Mouse (Mus musculus) thymus, adult 18-20 months (tissue): Measurements from ENCODE around the gene Gfer.

Experiments
- DNase-seq, 2 experiments: peaks; one replicate each; pipeline ENCODE4 v3.0.0; 2022; ENCODE audit warnings: mixed read lengths in 2 of 2

Gfer gene

DNA sequence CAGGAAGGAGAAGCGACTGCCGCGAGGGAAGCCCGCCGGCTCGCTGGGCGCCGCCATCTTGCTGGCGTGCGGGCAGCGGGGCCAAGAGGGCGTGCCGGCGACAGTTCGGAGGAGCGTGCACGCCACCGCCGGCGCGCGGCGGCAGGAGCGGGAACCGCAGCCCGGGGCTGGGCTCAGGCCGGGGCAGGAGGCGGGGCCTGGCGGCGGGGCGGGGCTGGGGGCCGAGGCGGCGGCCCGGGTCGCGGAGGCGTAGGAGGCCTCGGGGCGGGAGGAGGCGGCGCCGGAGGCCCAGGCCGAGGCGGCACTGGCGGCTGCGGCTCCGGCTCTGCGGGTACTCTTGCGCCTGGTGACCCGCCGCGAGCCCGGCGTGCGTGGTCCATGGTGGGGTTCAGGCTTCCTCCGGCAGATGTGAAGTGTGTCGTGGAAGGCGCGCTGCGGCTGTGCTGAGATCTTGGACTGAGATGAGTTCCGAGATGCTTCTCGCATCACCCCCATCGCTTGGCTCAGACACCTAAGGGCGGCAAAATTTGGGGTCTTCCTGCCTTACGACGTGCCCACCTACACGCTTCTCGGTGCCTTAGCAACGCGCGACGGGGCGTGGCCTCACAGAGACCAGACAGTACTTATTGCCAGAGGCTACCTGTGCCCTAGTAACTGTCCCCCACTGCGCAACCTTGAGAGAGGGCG lies at the start of gene Gfer, which contains the start of gene Noxo1:
Gene Gfer, minus strand, starts transcription at position 146 of the 687 bp plus-strand sequence.
Gene Noxo1, plus strand, starts transcription at position 224 of the 687 bp plus-strand sequence.
- DNase-seq = peak; percentile 75 to 77

DNA sequence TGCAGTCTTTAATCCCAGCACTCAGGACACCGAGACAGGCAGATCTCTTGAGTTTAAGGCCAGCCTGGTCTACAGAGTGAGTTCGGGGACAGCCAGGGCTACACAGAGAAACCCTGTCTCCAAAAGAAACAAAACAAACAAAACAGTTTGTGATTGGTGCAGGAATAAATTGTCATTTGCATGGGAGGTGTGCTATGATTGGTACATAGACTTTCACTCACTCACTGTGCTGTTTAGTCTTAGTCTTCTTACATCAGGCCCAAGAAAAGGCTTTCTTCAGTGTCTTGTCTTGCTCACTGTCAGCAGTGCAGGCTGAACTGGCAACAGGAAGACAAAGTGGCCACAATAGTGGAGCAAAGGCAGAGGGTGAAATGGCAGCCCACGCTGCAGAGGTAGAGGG lies 48.4 kb upstream of the Gfer start:
- DNase-seq = no peak

DNA sequence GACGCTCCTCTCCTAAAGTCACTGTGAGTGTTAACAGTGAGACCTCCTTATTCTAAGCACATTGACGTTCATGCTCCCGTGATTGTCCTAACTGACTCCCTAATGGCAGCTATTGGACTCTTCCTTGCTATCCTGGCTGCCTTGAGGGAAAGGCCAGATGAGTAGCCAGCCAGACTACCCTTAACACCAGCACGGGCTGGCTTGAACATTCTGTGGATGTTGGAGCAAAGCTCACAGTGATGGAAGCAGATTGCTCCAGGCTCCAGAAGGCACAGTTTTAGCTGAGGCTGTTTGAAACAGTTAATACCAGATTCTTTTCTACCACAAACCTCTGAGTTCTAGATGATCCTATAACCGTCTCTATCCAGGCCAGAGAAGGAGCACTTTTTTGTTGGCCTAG lies 47.9 kb upstream of the Gfer start:
- no peak for DNase-seq

DNA sequence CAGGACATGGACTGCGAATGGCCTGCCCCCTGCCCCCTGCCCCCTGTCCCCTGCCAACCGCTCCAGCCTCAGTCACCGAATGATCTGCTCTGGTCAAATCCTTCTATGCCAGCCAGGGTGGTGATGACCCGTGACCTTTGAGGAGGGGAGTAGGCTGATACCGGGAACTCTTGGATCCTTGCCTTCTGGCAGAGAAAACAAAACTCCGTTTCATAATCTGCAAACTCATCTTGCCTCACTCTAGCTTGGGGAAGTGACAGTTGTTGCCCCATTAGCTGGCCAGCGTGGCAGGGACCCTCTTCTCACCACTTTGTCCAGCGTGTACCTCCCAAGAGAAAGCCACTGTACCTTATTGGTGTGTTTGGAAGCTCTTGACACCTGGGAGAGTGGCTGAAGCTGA lies 46.4 kb upstream of the Gfer start:
- DNase-seq = no peak

DNA sequence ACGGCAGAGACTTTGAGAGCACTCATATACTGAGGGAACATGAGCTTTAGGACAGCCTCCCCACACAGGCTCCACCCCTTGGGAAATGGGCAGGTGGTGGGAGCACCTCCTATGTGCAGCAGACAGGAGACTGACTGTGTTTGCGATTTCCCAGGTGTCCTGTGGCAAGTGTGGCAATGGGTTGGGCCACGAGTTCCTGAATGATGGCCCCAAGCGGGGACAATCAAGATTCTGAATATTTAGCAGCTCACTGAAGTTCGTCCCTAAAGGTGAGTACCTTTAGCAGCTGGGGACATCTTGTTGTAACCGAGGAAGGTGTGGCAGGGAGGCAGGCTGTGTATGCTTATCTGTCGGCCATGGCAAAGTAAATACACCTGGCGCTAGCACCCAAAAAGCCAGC lies 44.0 kb upstream of the Gfer start:
- DNase-seq = no peak

DNA sequence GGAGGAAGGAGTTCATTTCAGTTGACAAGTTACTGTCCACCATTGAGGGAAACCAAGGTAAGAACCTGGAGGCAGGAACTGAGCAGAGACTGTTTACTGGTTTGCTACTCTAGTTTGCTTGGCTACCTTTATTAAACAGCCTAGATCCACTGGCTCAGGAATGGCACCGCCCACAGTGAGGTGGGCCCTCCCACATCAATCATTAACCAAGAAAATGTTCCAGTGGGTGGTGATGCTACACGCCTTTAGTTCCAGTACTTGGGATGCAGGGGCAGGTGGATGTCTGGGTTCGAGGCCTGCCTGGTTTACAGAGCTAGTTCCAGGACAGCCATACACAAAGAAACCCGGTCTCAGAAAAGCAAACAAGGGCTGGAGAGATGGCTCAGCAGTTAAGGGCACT lies 42.3 kb upstream of the Gfer start:
- no peak for DNase-seq

DNA sequence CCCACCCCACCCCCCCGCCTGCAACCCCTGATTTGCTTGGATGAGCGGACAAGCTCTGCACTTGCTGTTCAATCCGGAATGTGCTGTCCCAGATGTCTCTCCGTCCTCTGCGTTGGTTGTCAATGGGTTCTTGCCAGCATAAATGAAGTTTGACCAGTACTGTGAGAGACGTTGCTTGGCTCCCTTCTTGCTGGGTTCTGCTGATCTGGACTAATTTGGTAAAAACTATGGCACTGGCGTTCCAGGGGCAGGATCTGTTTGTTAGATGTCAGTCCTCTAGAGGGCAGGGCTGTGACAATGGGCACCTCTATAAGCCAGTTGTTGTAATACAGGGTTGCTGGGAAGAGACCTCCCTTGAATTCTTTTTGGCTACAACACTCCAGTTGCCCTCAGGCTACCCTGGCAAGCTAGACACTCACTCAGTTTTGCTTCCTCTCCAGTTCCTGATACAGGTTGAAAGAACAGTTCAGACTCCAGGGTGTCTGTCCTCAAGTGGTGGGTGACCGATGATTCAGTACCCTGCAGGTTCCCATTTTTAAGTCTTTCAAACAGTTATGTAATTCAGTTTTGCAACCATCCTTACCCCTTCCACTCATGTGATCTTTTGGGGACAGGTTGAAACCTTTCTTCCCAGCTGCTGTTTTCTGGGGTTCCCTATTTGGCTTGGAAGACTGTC lies 41.3 kb upstream of the Gfer start:
- no peak for DNase-seq

DNA sequence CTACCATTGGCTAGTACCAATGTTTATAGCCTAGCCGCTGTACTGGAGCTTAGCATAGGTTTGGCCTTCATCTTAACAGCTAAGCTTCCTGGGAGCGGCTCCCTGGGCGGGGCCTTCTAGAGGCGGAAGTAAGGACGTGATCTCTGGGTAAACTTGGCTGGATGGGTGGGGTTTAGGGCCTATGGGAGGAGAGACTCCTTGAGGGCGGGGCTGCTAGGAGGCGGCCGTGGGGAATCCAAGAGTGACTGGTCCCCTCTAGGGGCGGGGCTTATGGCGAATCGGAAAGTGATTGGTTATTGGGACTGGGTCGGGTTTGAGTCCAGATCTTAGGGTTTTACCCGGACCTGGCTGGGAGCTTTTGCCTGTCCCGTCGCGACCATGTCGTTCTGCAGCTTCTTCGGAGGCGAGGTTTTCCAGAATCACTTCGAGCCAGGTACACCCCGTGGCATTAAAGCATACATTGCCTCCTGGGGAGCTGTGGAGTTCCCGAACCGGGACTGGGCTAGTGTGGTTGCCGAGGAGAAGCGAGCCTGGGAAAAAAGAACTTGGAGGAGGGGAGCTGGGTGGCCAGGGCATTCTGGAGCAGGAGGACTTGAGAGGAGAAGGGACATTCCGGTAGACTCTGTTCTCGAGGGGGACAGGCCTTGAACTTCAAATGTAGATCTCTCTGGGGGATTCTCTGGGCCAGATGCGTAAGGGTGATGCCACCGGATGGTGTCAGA lies 40.5 kb upstream of the Gfer start, which contains the start of gene Msrb1:
Gene Msrb1, plus strand, starts transcription at position 313 of the 722 bp plus-strand sequence.
- DNase-seq = peak; percentile 93 to 97

DNA sequence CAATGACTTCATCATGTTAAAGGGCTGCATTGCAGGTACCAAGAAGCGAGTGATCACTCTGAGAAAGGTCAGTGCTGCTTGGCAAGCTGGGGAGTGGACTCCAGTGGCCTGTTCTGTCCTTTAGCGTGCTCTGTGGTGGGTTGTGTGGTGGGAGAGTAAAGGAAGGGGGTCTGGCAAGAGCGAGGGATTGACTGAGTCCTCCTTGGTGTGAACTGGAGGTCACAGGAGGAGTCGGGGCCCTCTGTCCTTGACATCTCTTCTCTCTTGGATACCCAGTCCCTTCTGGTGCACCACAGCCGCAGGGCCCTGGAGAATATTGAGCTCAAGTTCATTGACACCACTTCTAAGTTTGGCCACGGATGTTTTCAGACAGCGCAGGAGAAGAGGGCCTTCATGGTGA lies 39.5 kb upstream of the Gfer start:
- no peak for DNase-seq

DNA sequence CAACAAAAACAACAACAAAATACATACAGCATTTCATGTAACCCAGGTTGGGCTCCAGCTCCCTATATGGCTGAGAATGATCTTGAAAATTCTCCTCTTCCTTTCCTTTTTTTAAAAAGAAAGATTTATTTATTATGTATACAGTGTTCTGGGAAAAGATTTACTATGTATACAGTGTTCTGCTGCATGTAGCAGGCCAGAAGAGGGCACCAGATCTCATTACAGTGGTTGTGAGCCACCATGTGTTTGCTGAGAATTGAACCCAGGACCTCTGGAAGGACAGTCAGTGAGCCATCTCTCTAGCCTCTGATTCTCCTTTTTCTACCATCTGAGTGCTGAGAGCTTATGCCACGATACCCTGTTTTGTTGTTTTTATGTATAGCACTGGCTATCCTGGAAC lies 38.6 kb upstream of the Gfer start:
- DNase-seq = no peak

DNA sequence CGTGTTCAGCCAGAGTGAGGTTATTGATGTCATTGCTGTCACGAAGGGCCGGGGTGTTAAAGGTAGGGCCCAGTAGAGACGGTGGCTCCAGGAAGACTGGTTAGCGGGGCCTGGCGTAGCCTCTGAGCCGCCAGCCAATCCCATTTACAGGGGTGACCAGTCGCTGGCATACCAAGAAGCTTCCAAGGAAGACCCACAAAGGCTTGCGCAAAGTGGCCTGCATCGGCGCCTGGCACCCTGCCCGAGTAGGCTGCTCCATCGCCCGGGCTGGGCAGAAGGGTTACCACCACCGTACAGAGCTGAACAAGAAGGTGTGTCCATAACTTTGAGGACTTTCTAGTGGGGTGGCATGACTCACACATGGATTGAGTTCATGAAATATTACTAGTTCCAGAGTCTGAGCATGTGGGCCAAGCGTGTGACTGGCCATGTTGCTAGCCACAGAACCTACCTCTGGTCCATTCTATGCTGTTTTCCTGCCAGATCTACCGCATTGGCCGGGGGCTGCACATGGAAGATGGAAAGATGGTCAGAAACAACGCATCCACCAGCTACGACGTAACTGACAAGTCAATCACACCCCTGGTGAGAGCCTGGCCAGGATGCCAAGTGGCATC lies 37.6 kb upstream of the Gfer start:
- no peak for DNase-seq

DNA sequence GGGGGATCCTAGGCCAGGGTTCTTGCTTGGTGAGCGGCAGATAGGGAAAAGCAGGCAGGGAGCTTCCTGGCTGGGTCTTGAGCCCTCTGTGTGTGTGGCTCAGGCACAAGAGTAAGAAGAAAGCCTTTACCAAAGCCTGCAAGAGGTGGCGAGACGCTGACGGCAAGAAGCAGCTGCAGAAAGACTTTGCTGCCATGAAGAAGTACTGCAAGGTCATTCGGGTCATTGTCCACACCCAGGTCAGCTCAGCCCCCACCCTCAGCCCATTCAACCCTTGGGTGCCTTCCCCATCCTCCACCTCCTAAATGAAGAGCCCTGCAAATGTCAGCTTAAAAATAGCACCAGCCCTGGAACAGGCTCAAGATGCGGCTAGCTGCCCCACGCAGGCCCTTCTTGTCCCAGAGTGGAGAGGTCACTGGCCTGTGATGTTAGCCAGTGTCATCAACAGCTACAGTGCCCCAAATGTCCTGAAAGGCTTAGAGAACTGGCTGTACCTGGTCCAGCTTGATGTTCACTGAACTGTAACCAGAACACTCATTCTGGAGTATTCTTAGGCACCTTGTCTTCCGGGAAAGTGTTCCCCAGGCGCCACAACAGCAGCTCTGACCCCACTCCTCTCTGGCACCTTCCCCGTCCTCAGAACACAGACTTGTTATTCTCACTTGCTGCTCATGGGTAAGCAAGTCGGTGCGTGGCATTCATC lies 36.4 kb upstream of the Gfer start:
- no peak for DNase-seq

DNA sequence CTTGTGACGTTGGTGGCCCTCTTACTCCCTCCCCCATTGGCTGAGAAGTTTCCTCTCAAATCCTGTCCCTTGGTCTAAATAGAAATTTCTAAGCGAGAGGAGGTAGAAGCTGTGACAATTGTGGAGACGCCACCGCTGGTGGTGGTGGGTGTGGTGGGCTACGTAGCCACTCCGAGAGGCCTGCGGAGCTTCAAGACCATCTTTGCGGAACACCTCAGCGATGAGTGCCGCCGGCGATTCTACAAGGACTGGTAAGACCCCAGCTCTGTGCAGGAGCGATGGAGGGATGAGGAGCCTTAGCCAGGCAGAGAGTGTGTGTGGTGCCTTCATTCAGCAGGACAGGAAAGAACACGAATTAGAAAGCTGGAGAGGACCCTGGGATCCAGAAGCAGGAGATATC lies 34.8 kb upstream of the Gfer start:
- DNase-seq = no peak

DNA sequence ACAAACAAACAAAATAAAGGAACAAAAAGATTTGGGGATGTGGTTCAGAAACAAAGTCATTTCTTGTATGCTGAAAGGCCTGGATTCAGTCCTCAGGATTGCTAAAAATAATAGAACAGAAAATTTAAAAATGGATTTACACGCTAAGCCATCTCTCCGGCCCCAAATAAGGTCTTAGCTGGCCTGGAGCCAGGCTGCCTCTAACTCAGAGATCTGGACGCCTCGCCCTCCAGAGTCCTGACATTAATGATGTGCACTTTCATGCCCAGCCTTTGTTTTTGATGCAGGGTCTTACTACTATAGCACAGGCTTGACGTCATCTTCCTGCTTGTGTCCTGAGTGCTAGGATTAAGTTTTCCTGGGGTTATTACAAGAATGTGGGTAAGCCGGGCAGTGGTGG lies 33.1 kb upstream of the Gfer start:
- DNase-seq = no peak

DNA sequence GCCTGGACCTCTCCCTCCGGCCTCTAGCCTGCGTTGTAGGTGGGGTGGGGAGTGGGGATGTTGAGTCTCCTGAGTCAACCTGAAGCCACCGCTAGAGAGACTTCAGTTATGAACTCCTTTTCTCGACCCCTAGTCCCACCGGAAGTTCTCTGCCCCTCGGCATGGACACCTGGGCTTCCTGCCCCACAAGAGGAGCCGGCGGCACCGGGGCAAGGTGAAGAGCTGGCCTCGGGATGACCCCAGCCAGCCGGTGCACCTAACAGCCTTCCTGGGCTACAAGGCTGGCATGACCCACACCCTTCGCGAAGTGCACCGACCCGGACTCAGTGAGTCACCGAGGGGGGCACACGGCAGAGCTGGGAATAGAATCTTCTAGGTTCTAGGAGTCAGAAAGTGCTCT lies 32.2 kb upstream of the Gfer start:
- DNase-seq = no peak

DNA sequence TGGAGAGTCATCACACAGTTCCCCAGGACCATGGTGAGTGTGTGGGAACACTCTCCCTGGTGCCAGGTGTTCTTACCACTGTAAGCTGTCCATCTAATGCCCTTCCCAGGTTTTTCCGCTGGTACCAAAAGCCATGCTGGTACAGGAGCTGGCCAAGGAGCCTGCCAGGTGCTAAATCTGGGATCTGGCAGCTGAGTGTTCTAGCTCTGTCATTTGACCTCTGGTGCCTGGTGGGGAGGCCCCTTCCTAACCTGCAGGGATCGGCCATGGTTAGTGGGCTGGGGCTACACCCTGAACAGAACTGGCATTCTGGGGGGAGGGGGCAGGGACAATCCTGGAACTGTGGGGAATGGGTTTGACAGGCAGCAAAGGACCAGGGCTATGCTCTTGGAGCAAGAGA lies 31.7 kb upstream of the Gfer start, which contains the start of gene Rpl3l:
Gene Rpl3l, plus strand, starts transcription at position 203 of the 400 bp plus-strand sequence.
- no peak for DNase-seq

DNA sequence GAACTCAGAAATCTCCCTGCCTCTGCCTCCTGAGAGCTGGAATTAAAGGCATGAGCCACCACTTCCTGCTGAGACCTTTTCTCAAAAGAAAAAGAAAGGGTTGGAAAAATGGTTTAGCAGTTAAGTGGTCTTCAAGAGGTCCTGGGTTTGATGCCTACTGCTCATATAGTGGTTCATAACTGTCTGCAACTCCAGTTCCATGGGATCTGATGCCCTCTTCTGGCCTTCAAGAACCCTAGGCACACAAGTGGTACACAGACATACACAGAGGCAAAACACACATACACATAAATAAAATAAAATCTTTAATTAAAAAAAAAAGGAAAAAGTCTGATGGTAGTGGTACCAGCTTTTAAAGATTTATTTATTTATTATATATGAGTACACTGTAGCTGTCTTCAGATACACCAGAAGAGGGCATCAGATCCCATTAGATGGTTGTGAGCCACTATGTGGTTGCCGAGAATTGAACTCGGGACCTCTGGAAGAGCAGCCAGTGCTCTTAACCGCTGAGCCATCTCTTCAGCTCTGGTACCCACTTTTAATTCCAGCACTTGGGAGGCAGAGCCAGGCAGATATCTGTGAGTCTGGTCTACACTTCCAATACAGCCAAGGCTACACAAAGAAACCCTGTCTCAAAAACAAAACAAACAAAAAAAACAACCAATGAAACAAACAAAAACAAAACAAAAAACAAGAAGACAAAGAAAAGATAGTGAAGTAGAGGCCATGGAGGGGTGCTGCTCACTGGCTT lies 29.9 kb upstream of the Gfer start:
- DNase-seq = no peak

DNA sequence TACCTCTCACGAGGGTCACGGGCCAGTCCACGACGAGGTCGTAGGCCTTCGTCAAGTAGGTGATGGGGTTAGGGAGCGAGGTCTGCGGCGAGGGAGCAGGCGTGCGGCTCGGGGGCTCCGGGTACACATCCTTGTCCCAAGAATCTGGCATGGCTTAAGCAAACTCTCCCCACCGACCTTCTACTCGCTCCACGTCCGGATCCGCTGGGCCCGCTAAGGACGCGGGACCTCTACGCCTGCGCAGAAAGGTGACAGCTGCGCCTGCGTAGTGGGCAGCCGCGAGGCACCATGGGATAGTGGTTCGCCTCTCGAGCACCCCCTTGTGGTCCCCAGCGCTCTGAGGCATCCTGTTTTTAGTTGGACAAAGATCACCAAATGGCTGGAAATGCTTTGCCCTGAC lies 28.2 kb upstream of the Gfer start, which contains the start of gene Ndufb10:
Gene Ndufb10, minus strand, starts transcription at position 295 of the 400 bp plus-strand sequence.
- peak; percentile 85 to 87 for DNase-seq

DNA sequence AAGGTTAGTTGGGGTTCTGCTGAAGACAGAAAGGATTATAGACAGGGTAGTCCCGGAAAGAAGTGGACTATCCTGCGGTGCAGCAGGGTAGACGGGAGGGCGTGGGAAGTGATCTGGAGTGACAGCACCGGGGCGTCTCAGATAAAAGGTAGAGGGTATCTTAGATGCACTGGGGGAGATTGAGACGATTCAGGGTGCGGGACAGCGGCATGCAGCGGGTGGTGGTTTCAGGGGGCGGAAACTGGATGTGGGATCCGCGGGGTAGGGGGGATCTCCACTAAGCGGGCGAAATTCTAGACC lies 27.9 kb upstream of the Gfer start:
- no peak for DNase-seq

DNA sequence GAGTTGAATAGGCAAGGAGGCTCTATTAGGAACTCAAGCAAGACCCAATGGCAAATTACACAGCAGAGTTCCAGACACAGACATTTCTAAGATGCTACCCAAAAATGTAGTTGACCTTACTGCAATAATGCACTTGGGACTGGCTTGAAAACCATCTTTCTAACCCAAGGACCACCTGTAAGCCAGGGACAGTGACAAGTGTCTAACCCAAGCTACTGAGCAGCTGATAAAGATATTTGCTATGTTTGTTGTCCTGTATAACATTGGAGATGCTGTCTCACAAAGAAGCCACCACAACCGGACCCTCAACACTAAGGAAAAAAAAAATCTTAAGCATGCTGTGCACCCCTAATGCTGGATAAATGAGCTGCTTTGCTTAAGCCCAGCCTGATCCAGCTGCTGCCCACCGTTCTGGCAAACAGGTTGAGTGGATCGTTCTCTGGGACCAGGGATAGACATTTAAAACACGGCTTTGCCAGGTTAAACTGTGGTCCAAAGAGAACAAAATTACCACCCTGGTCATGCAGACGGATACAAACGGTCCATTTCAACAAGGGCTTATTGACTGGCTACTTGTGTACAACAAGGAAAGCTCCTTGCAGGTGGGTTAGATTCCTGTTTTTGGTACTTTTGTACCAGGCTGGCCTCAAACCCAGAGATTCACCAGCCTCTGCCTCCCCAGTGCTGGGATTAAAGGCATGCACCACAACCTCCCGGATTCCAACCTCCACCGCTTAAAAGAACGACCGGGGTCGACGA lies 27.3 kb upstream of the Gfer start:
- no peak for DNase-seq

DNA sequence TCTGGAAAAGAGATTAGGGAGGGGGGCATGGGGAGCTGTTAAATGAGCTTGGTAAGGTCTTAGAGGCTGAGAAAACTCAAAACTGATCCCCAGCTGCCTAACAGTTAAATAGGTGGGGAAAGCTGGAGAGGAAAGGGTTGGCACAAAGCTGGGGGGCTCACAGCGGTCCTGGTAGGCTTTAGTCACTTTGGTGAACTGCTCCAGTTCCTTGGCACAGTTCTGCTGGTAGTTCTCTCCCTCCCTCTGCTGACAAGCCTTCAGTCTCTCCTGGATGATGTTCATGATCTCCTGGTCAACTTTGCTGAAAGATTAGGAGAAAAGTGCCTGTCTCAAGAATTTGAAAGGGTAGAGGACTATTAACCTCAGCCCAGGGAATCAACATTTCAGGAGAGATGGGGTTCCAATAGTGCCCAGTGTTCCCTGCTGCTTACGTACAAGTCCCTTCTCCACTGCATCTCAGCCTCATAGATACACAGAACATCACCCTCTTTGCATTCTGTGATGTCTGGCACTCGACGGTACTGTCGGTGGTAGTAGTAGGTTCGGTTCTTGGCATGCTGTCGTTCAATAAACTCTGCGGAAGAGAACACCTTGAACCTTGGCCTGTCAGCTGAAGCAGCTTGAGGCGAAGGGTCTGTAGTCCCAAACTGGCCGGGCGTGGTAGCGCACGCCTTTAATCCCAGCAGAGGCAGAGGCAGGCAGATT lies 26.4 kb upstream of the Gfer start:
- DNase-seq = no peak
